Mouse (Mus musculus) lung, postnatal 25 days (tissue): Measurements from ENCODE around the gene Pdp2.
A peak's percentile ranks its signal among the peaks of the same experiment; 100 is the strongest.
"Not testable (repeated sequence)": the region's sequence is repeated elsewhere in the genome, so short reads cannot be mapped to it uniquely, and the experiment has no call there.

Experiments
- DNase-seq: peaks from one replicate; pipeline ENCODE4 v3.0.0; 2022; ENCODE audit warnings: low spot score

Gene Pdp2

GRCm38 (mm10) chr8:104633156-104633744, 42.0 kb downstream of the Pdp2 start:
- no peak for DNase-seq

- DNase-seq = no peak
Observed at GRCm38 (mm10) chr8:104635004-104635710, 43.9 kb downstream of the Pdp2 start.

- DNase-seq = no peak
Observed at GRCm38 (mm10) chr8:104638010-104638409, 46.8 kb downstream of the Pdp2 start.

GRCm38 (mm10) chr8:104640241-104640640, 49.0 kb downstream of the Pdp2 start:
- DNase-seq = no peak

GRCm38 (mm10) chr8:104640831-104641370, 49.6 kb downstream of the Pdp2 start:
- DNase-seq = no peak

GRCm38 (mm10) chr8:104641426-104642323, 50.4 kb downstream of the Pdp2 start, which contains the start of gene Ciao2b:
Gene Ciao2b (minus strand): TSS chr8:104641965.
- peak; percentile 89 for DNase-seq

- no peak for DNase-seq
Observed at GRCm38 (mm10) chr8:104642324-104642654, 51.0 kb downstream of the Pdp2 start.

- not testable (repeated sequence) for DNase-seq
Observed at GRCm38 (mm10) chr8:104644187-104644586, 52.9 kb downstream of the Pdp2 start.
